Mouse (Mus musculus) embryonic facial prominence, embryonic 13.5 days (tissue): Measurements from ENCODE around the gene Fam169b. TPM values are rescaled to one million over a fixed set of nuclear protein-coding genes. Genes with fewer than 3 reads are reported as not detected.

ENCODE experiments used
- ATAC-seq: fragments of 200-750 bp; cut with Nextera tagmentation; 2 replicates; pipeline ENCODE4 v1.8.0; 2017; ENCODE audit warnings: low read depth; ENCODE audit not compliant: insufficient number of reproducible peaks, insufficient read depth, low FRiP score, low TSS enrichment
- H3K27ac ChIP-seq: fragments of 300-500 bp; sonication (generic); 2 replicates; pipeline ENCODE4 v1.5.1; 2015; ENCODE audit warnings: moderate library complexity, mild to moderate bottlenecking, inconsistent platforms
- H3K27me3 ChIP-seq: fragments of 300-500 bp; sonication (generic); 2 replicates; pipeline ENCODE4 v1.6.1; 2015; ENCODE audit warnings: mild to moderate bottlenecking, inconsistent platforms
- H3K36me3 ChIP-seq: fragments of 300-500 bp; sonication (generic); 2 replicates; pipeline ENCODE4 v1.6.1; 2015; ENCODE audit warnings: mild to moderate bottlenecking, inconsistent platforms
- H3K4me1 ChIP-seq: fragments of 300-500 bp; sonication (generic); 2 replicates; pipeline ENCODE4 v1.6.1; 2015; ENCODE audit warnings: inconsistent platforms
- H3K4me2 ChIP-seq: fragments of 300-500 bp; sonication (generic); 2 replicates; pipeline ENCODE4 v1.6.1; 2015; ENCODE audit warnings: moderate library complexity, mild to moderate bottlenecking, inconsistent platforms
- H3K4me3 ChIP-seq: fragments of 300-500 bp; sonication (generic); 2 replicates; pipeline ENCODE4 v1.5.1; 2015; ENCODE audit warnings: mild to moderate bottlenecking, inconsistent platforms
- H3K9ac ChIP-seq: fragments of 300-500 bp; sonication (generic); 2 replicates; pipeline ENCODE4 v1.6.1; 2015; ENCODE audit warnings: mild to moderate bottlenecking, inconsistent platforms
- H3K9me3 ChIP-seq: fragments of 300-500 bp; sonication (generic); 2 replicates; pipeline ENCODE4 v1.6.1; 2016; ENCODE audit warnings: inconsistent platforms
- WGBS: fragments of 180-500 bp; shearing (Covaris S2); methylation state at CpG from one replicate; pipeline ENCODE4 v1.1.7; 2015; ENCODE audit warnings: mixed read lengths; 5-methylcytosine and 5-hydroxymethylcytosine counted together
- polyA plus RNA-seq: library from polyadenylated mRNA; unstranded; fragments of >200 nt; fragmentation: Nextera tagmentation; extraction: Ambion mirVana; gene quantifications from 2 replicates; pipeline ENCODE4 v1.2.1, GENCODE M21; 2015

Fam169b gene
- polyA plus RNA-seq, 1 experiment from 2014 or later = 2.0 TPM

- no peak for ATAC-seq
- H3K4me2 ChIP-seq = no peak overlapping the region
- no peak overlapping the region for H3K9ac ChIP-seq
- no peaks in the 10 kb centered on the region for H3K9me3 ChIP-seq
- peaks cover 29% of the 10 kb centered on the region for H3K4me1 ChIP-seq
- H3K27ac ChIP-seq = no peak overlapping the region
- no peaks in the 10 kb centered on the region; the same call in 1 of the 2 replicates for H3K27me3 ChIP-seq
- no peaks in the 10 kb centered on the region for H3K36me3 ChIP-seq
- H3K4me3 ChIP-seq = no peak overlapping the region
- 59% methylated on average over 6 of the region's 6 CpGs for WGBS
Measured at GRCm38 (mm10) chr7:68311469-68311868, 37.8 kb downstream of the Fam169b start.

DNA sequence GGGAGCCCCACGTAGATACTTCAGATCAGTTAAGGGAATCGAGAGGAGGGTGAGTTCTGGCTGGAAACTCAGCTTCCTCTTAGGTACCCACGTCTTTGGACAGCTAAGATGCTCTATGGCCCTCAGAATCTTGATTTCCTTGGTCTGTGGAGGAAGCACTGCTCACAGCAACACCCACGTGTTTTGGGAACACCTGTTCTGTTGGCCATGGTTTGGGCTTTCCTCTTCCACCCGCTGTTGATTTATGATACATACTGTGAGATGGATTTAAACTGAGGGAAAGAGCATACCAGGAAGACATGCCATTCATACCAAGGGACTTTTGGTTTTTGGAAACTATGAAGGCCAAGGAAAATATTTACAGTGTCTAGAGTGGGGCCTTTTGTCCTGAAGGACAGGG lies 38.8 kb downstream of the Fam169b start:
- ATAC-seq = no peak
- H3K27me3 ChIP-seq = peaks cover 1% of the 10 kb centered on the region; the same call in 1 of the 2 replicates
- peaks cover 29% of the 10 kb centered on the region for H3K4me1 ChIP-seq
- no peak overlapping the region for H3K9ac ChIP-seq
- H3K4me3 ChIP-seq = no peak overlapping the region
- no peak overlapping the region for H3K27ac ChIP-seq
- no peak overlapping the region for H3K4me2 ChIP-seq
- no peaks in the 10 kb centered on the region for H3K36me3 ChIP-seq
- WGBS = 78% methylated on average over 5 of the region's 5 CpGs
- no peaks in the 10 kb centered on the region for H3K9me3 ChIP-seq

- no peak overlapping the region for H3K9ac ChIP-seq
- H3K4me2 ChIP-seq = 0 out of 2 replicates have a peak overlapping the region, but pooled peaks have one; percentile 7
- no peak overlapping the region for H3K4me3 ChIP-seq
- peak overlapping the region; percentile 56 for H3K27ac ChIP-seq
- peaks cover 7% of the 10 kb centered on the region; the same call in 1 of the 2 replicates for H3K27me3 ChIP-seq
- WGBS = 38% methylated on average over 14 of the region's 14 CpGs
- no peak for ATAC-seq
- H3K36me3 ChIP-seq = no peaks in the 10 kb centered on the region
- no peaks in the 10 kb centered on the region for H3K9me3 ChIP-seq
- peaks cover 29% of the 10 kb centered on the region for H3K4me1 ChIP-seq
Measured at GRCm38 (mm10) chr7:68313038-68313782, 39.6 kb downstream of the Fam169b start.

DNA sequence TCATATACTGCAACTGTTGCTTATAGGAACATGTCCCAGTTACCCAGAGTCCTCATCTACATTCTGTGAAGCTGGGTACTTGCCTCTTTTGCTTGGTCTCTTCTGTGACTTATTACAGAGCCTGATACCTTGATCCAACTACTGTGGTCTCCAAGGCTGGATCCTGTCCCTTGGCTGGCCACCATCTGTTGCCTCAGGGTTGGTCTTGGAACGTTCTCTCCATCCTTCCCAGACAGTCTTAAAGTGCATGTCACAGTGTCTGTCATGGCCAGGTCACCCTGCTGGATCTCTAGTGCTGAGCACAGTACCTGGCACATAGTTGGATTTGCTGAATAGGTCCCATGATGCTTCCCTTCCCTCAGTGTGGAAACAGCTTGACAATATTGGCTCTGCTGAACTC lies 40.6 kb downstream of the Fam169b start:
- Histone ChIP-seq H3K27ac (no peak overlapping the region), H3K27me3 (peaks cover 7% of the 10 kb centered on the region; the same call in 1 of the 2 replicates), H3K9ac (no peak overlapping the region), H3K9me3 (no peaks in the 10 kb centered on the region), H3K4me1 (peaks cover 33% of the 10 kb centered on the region), H3K36me3 (no peaks in the 10 kb centered on the region), H3K4me3 (no peak overlapping the region), H3K4me2 (no peak overlapping the region)
- ATAC-seq = no peak
- WGBS = 71% methylated on average over 1 of the region's 1 CpGs

- no peaks in the 10 kb centered on the region for H3K36me3 ChIP-seq
- H3K27ac ChIP-seq = no peak overlapping the region
- H3K9ac ChIP-seq = no peak overlapping the region
- H3K4me1 ChIP-seq = peaks cover 38% of the 10 kb centered on the region
- 74% methylated on average over 4 of the region's 4 CpGs for WGBS
- H3K4me2 ChIP-seq = no peak overlapping the region
- peaks cover 7% of the 10 kb centered on the region; the same call in 1 of the 2 replicates for H3K27me3 ChIP-seq
- no peak for ATAC-seq
- no peak overlapping the region for H3K4me3 ChIP-seq
- H3K9me3 ChIP-seq = no peaks in the 10 kb centered on the region
Measured at GRCm38 (mm10) chr7:68315068-68315467, 41.4 kb downstream of the Fam169b start.

- WGBS = 87% methylated on average over 16 of the region's 16 CpGs
- H3K4me3 ChIP-seq = no peak overlapping the region
Measured at GRCm38 (mm10) chr7:68318006-68318788, 44.6 kb downstream of the Fam169b start.

DNA sequence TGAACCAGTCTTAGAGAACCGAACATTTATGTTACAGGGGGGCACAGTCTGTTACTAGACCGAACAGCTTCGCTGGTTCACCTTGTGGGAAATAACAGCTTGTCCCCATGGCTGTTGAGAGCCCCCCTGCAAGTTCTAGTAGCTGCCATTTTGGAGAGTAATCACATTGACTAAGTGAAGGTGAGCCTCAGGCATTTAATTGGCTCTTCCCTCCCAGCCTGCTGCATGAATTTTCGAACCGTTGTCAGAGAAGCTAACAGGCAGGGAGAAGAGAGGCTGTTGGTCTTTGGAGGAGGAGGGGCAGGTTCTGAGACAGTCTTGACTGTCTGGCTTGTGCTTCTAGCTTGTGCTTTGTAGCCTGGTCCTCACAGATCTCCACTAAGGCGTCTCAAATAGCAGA lies 45.3 kb downstream of the Fam169b start:
- WGBS = 50% methylated on average over 6 of the region's 6 CpGs
- Histone ChIP-seq H3K27ac (no peak overlapping the region), H3K4me2 (no peak overlapping the region)

More at GRCm38 (mm10) chr7:68318006-68318788, 44.6 kb downstream of the Fam169b start:
- peaks cover 19% of the 10 kb centered on the region for H3K4me1 ChIP-seq
- peaks cover 16% of the 10 kb centered on the region; the same call in 1 of the 2 replicates for H3K27me3 ChIP-seq
- no peak overlapping the region for H3K9ac ChIP-seq
- no peaks in the 10 kb centered on the region for H3K9me3 ChIP-seq
- H3K27ac ChIP-seq = no peak overlapping the region
- no peaks in the 10 kb centered on the region for H3K36me3 ChIP-seq
- no peak for ATAC-seq
- H3K4me2 ChIP-seq = no peak overlapping the region

DNA sequence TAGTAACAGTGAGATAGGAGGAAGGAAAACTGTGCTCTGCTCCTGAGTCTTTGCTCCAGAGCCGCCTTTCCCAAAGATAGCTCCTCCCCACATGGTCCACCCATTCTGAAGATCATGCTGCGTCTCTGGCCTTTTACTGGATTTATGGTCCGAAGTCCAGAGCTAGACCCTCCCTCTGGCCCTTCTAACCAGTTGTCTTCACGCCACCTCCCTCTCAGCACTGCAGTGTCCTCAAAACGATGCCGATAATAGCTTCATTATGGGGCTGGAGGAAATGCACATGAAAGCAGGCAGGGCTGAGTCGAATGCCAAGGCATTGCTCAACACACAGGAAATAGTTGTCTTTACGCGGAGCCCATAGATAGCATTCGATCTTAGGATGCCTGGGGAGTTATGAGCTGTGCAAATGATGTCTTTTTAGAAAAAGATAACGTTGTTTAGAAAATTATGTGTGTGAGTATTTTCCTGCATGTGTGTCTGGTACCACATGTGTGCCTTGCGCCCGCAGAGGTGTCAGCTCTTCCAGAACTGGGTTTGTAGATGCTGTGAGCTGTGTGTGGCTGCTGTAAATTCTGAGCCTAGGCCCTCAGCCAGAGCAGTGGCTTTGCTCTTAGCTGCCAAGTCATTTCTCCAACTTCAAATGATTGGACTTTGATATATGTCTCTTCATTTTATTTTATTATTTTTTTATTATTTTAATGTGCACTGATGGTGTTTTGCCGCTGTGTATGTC lies 46.6 kb downstream of the Fam169b start:
- Histone ChIP-seq H3K36me3 (no peaks in the 10 kb centered on the region), H3K4me2 (no peak overlapping the region; the same call in 1 of the 2 replicates), H3K9ac (no peak overlapping the region), H3K9me3 (no peaks in the 10 kb centered on the region), H3K4me3 (no peak overlapping the region), H3K4me1 (peaks cover 11% of the 10 kb centered on the region), H3K27me3 (peaks cover 16% of the 10 kb centered on the region; the same call in 1 of the 2 replicates), H3K27ac (no peak overlapping the region)
- 57% methylated on average over 14 of the region's 14 CpGs for WGBS
- ATAC-seq = no peak

More for the DNA sequence above, 45.3 kb downstream of the Fam169b start:
- Histone ChIP-seq H3K36me3 (no peaks in the 10 kb centered on the region), H3K9ac (no peak overlapping the region), H3K4me3 (no peak overlapping the region), H3K4me1 (peaks cover 11% of the 10 kb centered on the region), H3K9me3 (no peaks in the 10 kb centered on the region), H3K27me3 (peaks cover 16% of the 10 kb centered on the region; the same call in 1 of the 2 replicates)
- ATAC-seq = no peak

DNA sequence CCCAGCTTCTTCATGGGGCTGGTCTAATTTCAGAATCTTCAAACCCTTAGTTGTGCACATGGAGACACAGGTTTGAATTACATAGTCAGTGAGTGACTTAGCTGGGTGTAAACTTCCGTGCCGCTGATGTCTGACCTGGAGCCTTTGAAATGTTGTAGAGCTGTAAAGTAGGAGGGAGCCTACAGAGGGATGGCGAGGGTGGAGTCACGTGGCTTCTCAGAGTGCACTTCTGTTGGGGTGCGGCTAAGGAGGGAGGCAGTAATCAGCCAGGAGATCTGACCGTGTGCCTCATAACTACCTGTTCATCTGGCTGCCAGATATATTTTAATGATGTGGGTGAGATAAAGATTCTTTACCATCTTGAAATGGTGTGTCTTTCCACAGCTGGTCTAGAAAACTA lies 49.4 kb downstream of the Fam169b start:
- no peaks in the 10 kb centered on the region for H3K36me3 ChIP-seq
- no peak overlapping the region for H3K4me3 ChIP-seq
- H3K4me1 ChIP-seq = peaks cover 21% of the 10 kb centered on the region
- H3K9me3 ChIP-seq = no peaks in the 10 kb centered on the region
- H3K27me3 ChIP-seq = 0 out of 2 replicates have a peak, but pooled peaks cover 8% of the 10 kb centered on the region
- no peak overlapping the region for H3K27ac ChIP-seq
- no peak for ATAC-seq
- 67% methylated on average over 6 of the region's 6 CpGs for WGBS
- H3K4me2 ChIP-seq = no peak overlapping the region
- H3K9ac ChIP-seq = no peak overlapping the region

GRCm38 (mm10) chr7:68326190-68326722 lies 52.6 kb downstream of the Fam169b start:
- Histone ChIP-seq H3K27ac (no peak overlapping the region), H3K9me3 (no peaks in the 10 kb centered on the region), H3K4me2 (peak overlapping the region; percentile 27; the same call in 1 of the 2 replicates), H3K36me3 (no peaks in the 10 kb centered on the region), H3K4me3 (no peak overlapping the region), H3K4me1 (peaks cover 10% of the 10 kb centered on the region), H3K9ac (no peak overlapping the region), H3K27me3 (0 out of 2 replicates have a peak, but pooled peaks cover 8% of the 10 kb centered on the region)
- no peak for ATAC-seq
- WGBS = 29% methylated on average over 7 of the region's 7 CpGs

DNA sequence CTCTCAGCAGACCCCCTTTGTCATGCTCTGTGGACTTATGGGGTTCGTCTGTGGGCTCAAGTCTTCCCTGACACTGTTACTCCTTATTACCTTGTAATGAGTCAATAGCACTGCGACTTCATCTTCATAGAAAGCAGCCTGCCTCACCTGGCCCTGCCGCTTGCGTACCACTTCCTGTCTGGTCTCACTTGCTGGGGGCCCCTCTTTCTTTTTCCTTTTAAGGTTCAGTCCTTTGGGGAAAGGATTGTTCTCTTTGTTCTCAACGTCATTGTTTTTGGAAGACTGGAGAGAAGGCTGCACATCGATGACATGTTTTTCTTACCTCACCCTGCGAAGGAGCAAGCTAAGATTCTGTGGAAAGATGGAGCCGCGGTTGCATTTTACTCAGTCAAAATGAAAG lies 55.4 kb downstream of the Fam169b start:
- WGBS = 81% methylated on average over 9 of the region's 9 CpGs
- H3K27me3 ChIP-seq = no peaks in the 10 kb centered on the region
- no peak overlapping the region for H3K9ac ChIP-seq
- H3K4me3 ChIP-seq = no peak overlapping the region
- H3K4me2 ChIP-seq = no peak overlapping the region
- H3K36me3 ChIP-seq = no peaks in the 10 kb centered on the region
- no peak for ATAC-seq
- H3K4me1 ChIP-seq = peaks cover 10% of the 10 kb centered on the region
- H3K9me3 ChIP-seq = no peaks in the 10 kb centered on the region
- no peak overlapping the region for H3K27ac ChIP-seq
